Mouse (Mus musculus) midbrain, embryonic 13.5 days (tissue): Measurements from ENCODE around the gene Prss45. TPM values are rescaled to one million over a fixed set of nuclear protein-coding genes. Genes with fewer than 3 reads are reported as not detected.

Experiments used
- ATAC-seq: fragments of 200-750 bp; cut with Nextera tagmentation; 2 replicates; pipeline ENCODE4 v1.8.0; 2017; ENCODE audit warnings: mild to moderate bottlenecking, moderate TSS enrichment, moderate library complexity
- H3K27ac ChIP-seq: fragments of 300-500 bp; sonication (generic); 2 replicates; pipeline ENCODE4 v1.5.1; 2015; ENCODE audit warnings: inconsistent platforms, mild to moderate bottlenecking, moderate library complexity
- H3K27me3 ChIP-seq: fragments of 300-500 bp; sonication (generic); 2 replicates; pipeline ENCODE4 v1.6.1; 2015; ENCODE audit warnings: mild to moderate bottlenecking, inconsistent platforms
- H3K36me3 ChIP-seq: fragments of 300-500 bp; sonication (generic); 2 replicates; pipeline ENCODE4 v1.6.1; 2015; ENCODE audit warnings: mild to moderate bottlenecking, inconsistent platforms
- H3K4me1 ChIP-seq: fragments of 300-500 bp; sonication (generic); replicated peaks from 2 replicates; pipeline ENCODE4 v1.6.1; 2015; ENCODE audit warnings: inconsistent platforms
- H3K4me2 ChIP-seq: fragments of 300-500 bp; sonication (generic); replicated peaks from 2 replicates; pipeline ENCODE4 v1.6.1; 2015; ENCODE audit warnings: moderate library complexity, mild to moderate bottlenecking, inconsistent platforms
- H3K4me3 ChIP-seq: fragments of 300-500 bp; sonication (generic); replicated peaks from 2 replicates; pipeline ENCODE4 v1.5.1; 2015; ENCODE audit warnings: mild to moderate bottlenecking, inconsistent platforms
- H3K9ac ChIP-seq: fragments of 300-500 bp; sonication (generic); replicated peaks from 2 replicates; pipeline ENCODE4 v1.6.1; 2015; ENCODE audit warnings: mild to moderate bottlenecking, inconsistent platforms
- H3K9me3 ChIP-seq: fragments of 300-500 bp; sonication (generic); 2 replicates; pipeline ENCODE4 v1.6.1; 2016; ENCODE audit warnings: mild to moderate bottlenecking, inconsistent platforms
- WGBS: fragments of 180-500 bp; shearing (Covaris S2); methylation state at CpG from one replicate; pipeline ENCODE4 v1.1.7; 2015; 5-methylcytosine and 5-hydroxymethylcytosine counted together
- polyA plus RNA-seq: library from polyadenylated mRNA; unstranded; fragments of >200 nt; fragmentation: Nextera tagmentation; extraction: Ambion mirVana; gene quantifications from 2 replicates; pipeline ENCODE4 v1.2.1, GENCODE M21; 2015

Gene Prss45
- polyA plus RNA-seq, 1 experiment from 2014 or later: not detected

DNA sequence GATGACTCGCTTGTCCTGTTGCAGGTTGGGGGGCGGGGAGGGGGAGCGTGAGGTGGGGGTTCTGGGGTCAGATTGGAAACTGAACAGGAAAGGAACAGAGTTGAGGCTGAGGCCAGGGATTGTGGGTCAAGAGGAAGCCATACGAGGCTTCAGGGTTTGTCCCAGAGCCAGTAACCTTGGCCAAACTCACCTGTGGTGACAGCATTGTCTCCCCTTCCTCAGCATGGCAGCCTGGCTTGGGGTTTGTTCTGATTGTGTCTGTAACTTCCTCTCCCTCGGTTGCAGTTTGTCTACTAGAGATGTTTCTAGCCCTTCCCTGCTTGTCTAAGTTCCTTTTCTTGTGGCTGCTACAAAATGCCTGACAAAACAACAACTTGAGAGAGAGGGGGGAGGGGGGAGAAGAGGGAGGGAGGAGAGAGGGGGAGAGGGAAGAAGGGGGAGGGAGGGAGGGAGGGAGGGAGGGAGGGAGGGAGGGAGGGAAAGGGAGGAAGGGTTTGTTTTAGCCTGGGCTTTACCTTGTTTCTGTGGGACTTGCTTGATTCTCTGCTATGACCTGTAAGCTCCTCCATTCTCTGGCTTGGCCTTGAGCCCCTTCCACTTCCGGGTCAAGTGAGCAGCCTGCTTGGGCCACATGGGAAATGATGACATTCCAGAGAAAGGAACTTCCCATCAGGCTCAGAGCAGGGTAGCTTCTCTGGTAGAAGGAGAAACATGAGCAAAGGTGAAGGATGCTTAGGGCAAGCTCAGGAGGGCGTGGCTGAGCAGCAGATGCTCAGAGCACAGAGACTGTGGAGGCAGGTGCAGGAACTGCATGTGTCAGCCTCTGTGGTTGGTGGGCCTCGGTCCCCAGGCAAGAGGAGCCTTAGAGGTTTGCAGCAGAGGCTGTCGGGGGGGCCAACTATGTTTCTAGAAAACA, 53.3 kb downstream of the Prss45 start:
- H3K4me1 ChIP-seq: 0 out of 2 replicates have a peak, but pooled peaks cover 4% of the 10 kb centered on the region
- H3K36me3 ChIP-seq: no peaks in the 10 kb centered on the region
- H3K9ac ChIP-seq: no peak overlapping the region
- H3K27me3 ChIP-seq: no peaks in the 10 kb centered on the region
- WGBS: 71% methylated on average over 9 of the region's 9 CpGs
- H3K27ac ChIP-seq: no peak overlapping the region
- H3K4me3 ChIP-seq: no peak overlapping the region
- no peak overlapping the region for H3K4me2 ChIP-seq
- no peak for ATAC-seq
- H3K9me3 ChIP-seq: no peaks in the 10 kb centered on the region

DNA sequence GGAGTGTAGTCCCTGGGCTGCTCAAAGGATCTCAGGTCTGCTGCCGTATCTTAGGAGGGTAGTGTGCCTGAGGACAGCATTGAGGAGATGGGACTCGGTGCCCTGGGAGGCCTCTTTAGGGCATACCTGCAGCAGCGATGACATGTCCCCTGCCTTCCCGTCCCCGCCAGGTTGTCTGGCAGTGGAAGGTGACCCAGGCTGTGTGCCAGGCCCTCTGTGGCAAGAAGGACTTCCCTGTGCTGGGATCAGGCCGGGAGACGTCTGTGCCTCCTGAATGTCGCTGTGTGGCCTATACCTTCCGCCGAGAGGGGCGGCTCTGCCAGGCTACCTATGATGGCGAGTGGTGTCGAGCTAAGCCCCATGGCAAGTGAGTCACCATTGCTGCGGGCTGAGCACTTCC, 54.5 kb downstream of the Prss45 start:
- Histone ChIP-seq H3K27ac (no peak overlapping the region), H3K4me2 (no peak overlapping the region), H3K4me1 (0 out of 2 replicates have a peak, but pooled peaks cover 4% of the 10 kb centered on the region), H3K4me3 (no peak overlapping the region), H3K36me3 (no peaks in the 10 kb centered on the region), H3K9ac (no peak overlapping the region), H3K9me3 (no peaks in the 10 kb centered on the region), H3K27me3 (peaks cover 2% of the 10 kb centered on the region; the same call in 1 of the 2 replicates)
- ATAC-seq: no peak
- 87% methylated on average over 14 of the region's 14 CpGs for WGBS

DNA sequence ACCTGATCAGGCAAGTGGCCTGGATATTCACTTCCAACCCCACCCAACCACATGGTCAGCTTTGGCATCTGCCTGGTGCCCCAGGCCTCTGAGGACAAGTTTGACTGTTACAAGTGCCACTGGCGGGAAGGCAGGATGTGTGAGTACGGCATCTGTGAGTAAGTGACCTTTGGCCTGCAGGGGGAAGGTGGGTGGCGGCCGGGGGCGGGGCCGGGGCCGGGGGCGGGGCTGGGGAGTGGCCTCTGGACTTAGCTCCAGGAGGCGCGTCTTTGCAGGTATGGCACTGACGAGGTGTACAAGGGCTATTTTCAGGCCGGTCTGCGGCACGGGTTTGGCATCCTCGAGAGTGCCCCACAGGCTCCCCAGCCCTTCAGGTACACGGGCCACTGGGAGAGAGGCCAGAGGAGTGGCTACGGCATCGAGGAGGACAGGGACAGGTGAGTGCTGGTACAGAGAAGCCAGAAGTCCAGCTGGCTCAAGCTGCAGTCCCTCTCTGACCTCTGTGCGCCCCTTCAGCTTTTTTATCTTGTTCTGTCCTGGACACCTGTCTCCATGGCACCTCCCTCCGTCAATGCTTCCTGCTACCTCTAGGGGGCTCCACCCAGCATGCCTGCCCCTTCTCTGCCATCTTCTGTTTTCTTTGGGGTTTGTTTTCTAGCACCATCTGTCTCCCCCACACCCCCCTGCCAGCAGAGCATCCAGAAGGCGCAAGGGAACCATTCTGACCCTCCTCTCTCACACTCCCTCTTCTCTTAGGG, 55.8 kb downstream of the Prss45 start:
- Histone ChIP-seq H3K4me2 (no peak overlapping the region), H3K4me3 (no peak overlapping the region), H3K27me3 (peaks cover 6% of the 10 kb centered on the region; the same call in 1 of the 2 replicates), H3K36me3 (no peaks in the 10 kb centered on the region), H3K27ac (no peak overlapping the region), H3K9ac (no peak overlapping the region), H3K4me1 (0 out of 2 replicates have a peak, but pooled peaks cover 4% of the 10 kb centered on the region), H3K9me3 (no peaks in the 10 kb centered on the region)
- no peak for ATAC-seq
- WGBS: 15% methylated on average over 19 of the region's 21 CpGs

Other genes starting within 250 kb of the Prss45 start
- 33.8 and 36.6 TPM in 2 replicates for gene Nradd, start 210.1 kb upstream of the Prss45 start, polyA plus RNA-seq
- gene Nbeal2, start 180.4 kb upstream of the Prss45 start, polyA plus RNA-seq: 2.0 and 3.1 TPM in 2 replicates
- gene Ccdc12, start 178.1 kb upstream of the Prss45 start, polyA plus RNA-seq: 136 and 140 TPM in 2 replicates
- gene Myl3, start 92.7 kb upstream of the Prss45 start, polyA plus RNA-seq: not detected in 2 replicates
- gene Pth1r, start 87.4 kb upstream of the Prss45 start, polyA plus RNA-seq: 9.2 and 11.2 TPM in 2 replicates
- gene Prss42, start 36.4 kb upstream of the Prss45 start, polyA plus RNA-seq: not detected in 2 replicates
- not detected in 2 replicates for gene Prss44, start 20.6 kb upstream of the Prss45 start, polyA plus RNA-seq
- gene Prss43, start 7.9 kb upstream of the Prss45 start, polyA plus RNA-seq: not detected in 2 replicates
- gene Prss46, start 9.9 kb downstream of the Prss45 start, polyA plus RNA-seq: not detected in 2 replicates
- gene Prss50, start 23.4 kb downstream of the Prss45 start, polyA plus RNA-seq: 0.24 TPM in 1 of 2 replicates, not detected in the other
- gene Als2cl, start 45.3 kb downstream of the Prss45 start, polyA plus RNA-seq: 0.98 and 1.2 TPM in 2 replicates
- gene Tmie, start 45.5 kb downstream of the Prss45 start, polyA plus RNA-seq: 0.49 and 0.74 TPM in 2 replicates
- gene Fam240a, start 82.3 kb downstream of the Prss45 start, polyA plus RNA-seq: not detected in 2 replicates
- not detected in 2 replicates for gene Tdgf1, start 111.6 kb downstream of the Prss45 start, polyA plus RNA-seq
- gene Lrrc2, start 117.0 kb downstream of the Prss45 start, polyA plus RNA-seq: 0.30 and 0.71 TPM in 2 replicates
- gene Rtp3, start 156.0 kb downstream of the Prss45 start, polyA plus RNA-seq: not detected in 2 replicates
- 0.54 and 0.61 TPM in 2 replicates for gene Ltf, start 184.7 kb downstream of the Prss45 start, polyA plus RNA-seq
- gene Ccrl2, start 222.9 kb downstream of the Prss45 start, polyA plus RNA-seq: 1.8 and 2.1 TPM in 2 replicates